In genomic region chr4:132211091-132211942, GRCm38 (mm10) we compare ENCODE assay signal across 8 mouse cellular contexts. TPM values are rescaled to one million over a fixed set of nuclear protein-coding genes. Genes with fewer than 3 reads are reported as not detected.
DNase-seq lines count a peak whose midpoint lies in the region; ATAC-seq and TF ChIP-seq lines count a peak whose summit lies in the region.

No protein-coding gene starts in this region.

- WGBS in forebrain, embryonic 16.5 days: under 1% methylated on average over 65 of the region's 89 CpGs
- under 1% methylated on average over 62 of the region's 89 CpGs for WGBS in hindbrain, embryonic 16.5 days
- WGBS in liver, embryonic 14.5 days (ENCODE audit: insufficient replicate concordance): under 1% methylated on average over 76 of the region's 89 CpGs
- under 1% methylated on average over 81 of the region's 89 CpGs for WGBS in neural tube, embryonic 15.5 days

- no peak for TF ChIP-seq CTCF in layer of hippocampus, adult 2 months (conservative IDR thresholded peaks at IDR 0.05)
- no peak for TF ChIP-seq CTCF in liver, embryonic 14.5 days (IDR thresholded peaks at IDR 0.05; ENCODE audit: low read depth)

- peak overlapping the region; percentile 96 for H3K4me2 ChIP-seq in forebrain, embryonic 16.5 days (ENCODE audit: low read length)
- peak overlapping the region; percentile 85 for H3K4me2 ChIP-seq in hindbrain, embryonic 16.5 days (ENCODE audit: low read length)
- H3K4me2 ChIP-seq in liver, embryonic 14.5 days (ENCODE audit: low read depth): peak overlapping the region; percentile 94
- H3K4me2 ChIP-seq in neural tube, embryonic 15.5 days: peak overlapping the region; percentile 83

- H3K36me3 ChIP-seq in forebrain, embryonic 16.5 days (ENCODE audit: control insufficient read depth, insufficient read depth): peaks cover 12% of the 10 kb centered on the region; the same call in 1 of the 2 replicates
- H3K36me3 ChIP-seq in hindbrain, embryonic 16.5 days (ENCODE audit: control insufficient read depth, insufficient read depth, low read length): peaks cover 5% of the 10 kb centered on the region; the same call in 1 of the 2 replicates
- peaks cover 23% of the 10 kb centered on the region for H3K36me3 ChIP-seq in liver, embryonic 14.5 days (replicated peaks; ENCODE audit: control insufficient read depth, insufficient read depth, low read depth)
- H3K36me3 ChIP-seq in neural tube, embryonic 15.5 days: peaks cover 20% of the 10 kb centered on the region

- DNase-seq in layer of hippocampus, adult 2 months (ENCODE audit: low spot score in 2 of 2): no peak
- no peak for DNase-seq in layer of hippocampus, adult 9-11 months
- peak in 2 of 3 experiments; percentile 19 to 44 for DNase-seq in liver, embryonic 14.5 days (ENCODE audit: low read depth in 3 of 3, low spot score in 3 of 3)
- peak; percentile 44 to 55 for DNase-seq in thymus, postnatal 36 days

- H3K9ac ChIP-seq in forebrain, embryonic 16.5 days (replicated peaks; ENCODE audit: low read depth, low read length): peak overlapping the region; percentile 99
- H3K9ac ChIP-seq in hindbrain, embryonic 16.5 days (ENCODE audit: low read depth, low read length): peak overlapping the region; percentile 99
- H3K9ac ChIP-seq in liver, embryonic 14.5 days (replicated peaks): peak overlapping the region; percentile 95
- peak overlapping the region; percentile 96 for H3K9ac ChIP-seq in neural tube, embryonic 15.5 days (replicated peaks)

- H3K27ac ChIP-seq in layer of hippocampus, adult 2 months: peak overlapping the region; percentile 98
- H3K27ac ChIP-seq in brown adipose tissue, adult 24 weeks (replicated peaks; ENCODE audit: low read depth, low read length): peak overlapping the region; percentile 93
- peak overlapping the region; percentile 95 for H3K27ac ChIP-seq in forebrain, embryonic 16.5 days (ENCODE audit: low read length)
- H3K27ac ChIP-seq in hindbrain, embryonic 16.5 days (ENCODE audit: low read depth, low read length): peak overlapping the region; percentile 94
- H3K27ac ChIP-seq in liver, embryonic 14.5 days: peak overlapping the region; percentile 82
- H3K27ac ChIP-seq in neural tube, embryonic 15.5 days (replicated peaks): peak overlapping the region; percentile 95

- peak overlapping the region; percentile 82 for H3K4me3 ChIP-seq in layer of hippocampus, adult 2 months
- H3K4me3 ChIP-seq in brown adipose tissue, adult 24 weeks (ENCODE audit: insufficient read depth, low read depth, low read length): peak overlapping the region; percentile 99
- peak overlapping the region; percentile 100 for H3K4me3 ChIP-seq in forebrain, embryonic 16.5 days (replicated peaks; ENCODE audit: low read length)
- H3K4me3 ChIP-seq in hindbrain, embryonic 16.5 days (ENCODE audit: low read length): peak overlapping the region; percentile 72
- H3K4me3 ChIP-seq in liver, embryonic 14.5 days (ENCODE audit: insufficient read depth in 1 of 2, low read depth in 2 of 2, low read length in 2 of 2): peak overlapping the region; percentile 81 to 88
- peak overlapping the region; percentile 97 for H3K4me3 ChIP-seq in neural tube, embryonic 15.5 days (replicated peaks)

- H3K9me3 ChIP-seq in forebrain, embryonic 16.5 days (ENCODE audit: control insufficient read depth, low read length): no peaks in the 10 kb centered on the region
- H3K9me3 ChIP-seq in hindbrain, embryonic 16.5 days (ENCODE audit: control insufficient read depth, low read length): no peaks in the 10 kb centered on the region
- no peaks in the 10 kb centered on the region for H3K9me3 ChIP-seq in liver, embryonic 14.5 days (ENCODE audit: control insufficient read depth, low read length)
- H3K9me3 ChIP-seq in neural tube, embryonic 15.5 days (replicated peaks): no peaks in the 10 kb centered on the region

- peaks cover 2% of the 10 kb centered on the region; the same call in 1 of the 2 replicates for H3K4me1 ChIP-seq in brown adipose tissue, adult 24 weeks (ENCODE audit: control insufficient read depth, insufficient read depth, insufficient read length, low read length)
- H3K4me1 ChIP-seq in forebrain, embryonic 16.5 days (replicated peaks; ENCODE audit: control insufficient read depth, insufficient read depth, low read length): peaks cover 21% of the 10 kb centered on the region
- peaks cover 18% of the 10 kb centered on the region for H3K4me1 ChIP-seq in hindbrain, embryonic 16.5 days (ENCODE audit: control insufficient read depth, insufficient read depth, low read depth, low read length)
- peaks cover 13 to 21% of the 10 kb centered on the region in 2 experiments for H3K4me1 ChIP-seq in liver, embryonic 14.5 days (replicated peaks; ENCODE audit: control insufficient read depth in 2 of 2, insufficient read depth in 2 of 2, low read length in 1 of 2)
- H3K4me1 ChIP-seq in neural tube, embryonic 15.5 days: peaks cover 24% of the 10 kb centered on the region

- peak; percentile 81 for ATAC-seq in forebrain, embryonic 16.5 days
- ATAC-seq in hindbrain, embryonic 16.5 days: peak; percentile 88
- ATAC-seq in liver, embryonic 14.5 days (ENCODE audit: insufficient read depth): peak; percentile 80
- ATAC-seq in neural tube, embryonic 15.5 days (ENCODE audit: low FRiP score): peak; percentile 84

- no peak for TF ChIP-seq EP300 in liver, embryonic 14.5 days (IDR thresholded peaks at IDR 0.05; ENCODE audit: low read depth)

- no peaks in the 10 kb centered on the region for H3K27me3 ChIP-seq in forebrain, embryonic 16.5 days (replicated peaks; ENCODE audit: control insufficient read depth, insufficient read depth, low read length)
- no peaks in the 10 kb centered on the region for H3K27me3 ChIP-seq in hindbrain, embryonic 16.5 days (replicated peaks; ENCODE audit: control insufficient read depth, insufficient read depth, low read length)
- no peaks in the 10 kb centered on the region for H3K27me3 ChIP-seq in liver, embryonic 14.5 days (ENCODE audit: control insufficient read depth, insufficient read depth, low read length)
- no peaks in the 10 kb centered on the region for H3K27me3 ChIP-seq in neural tube, embryonic 15.5 days (replicated peaks)

RNA-seq across cellular contexts. Expression of gene Ythdf2, which starts 0.8 kb away (rescaled TPM):
- 10 to 100 TPM; 43.8 to 46.5 TPM for total RNA-seq in layer of hippocampus, adult 2 months (2021)
- 22.4 and 24.6 TPM in 2 replicates for polyA plus RNA-seq in brown adipose tissue, adult 24 weeks (2012; ENCODE audit: insufficient read depth, insufficient read length, missing spikeins)
- 154 and 171 TPM in 2 replicates for polyA plus RNA-seq in forebrain, embryonic 16.5 days (2015; fragmentation: Nextera tagmentation; extraction: Ambion mirVana)
- 92.7 and 102 TPM in 2 replicates for polyA plus RNA-seq in hindbrain, embryonic 16.5 days (2015; fragmentation: Nextera tagmentation; extraction: Ambion mirVana)
- 5.5 and 8.5 TPM in 2 replicates for polyA plus RNA-seq in liver, embryonic 14.5 days (2012; rRNA removed)
- 29.3 and 31.7 TPM in 2 replicates for polyA plus RNA-seq in liver, embryonic 14.5 days (2014; fragmentation: Nextera tagmentation; extraction: Ambion mirVana)
- 97.4 and 104 TPM in 2 replicates for polyA plus RNA-seq in neural tube, embryonic 15.5 days (2015; fragmentation: Nextera tagmentation; extraction: Ambion mirVana)

RNA-seq across cellular contexts. Expression of gene Gmeb1, which starts 50.1 kb away (rescaled TPM):
- total RNA-seq in layer of hippocampus, adult 2 months (2021): 10 to 100 TPM; 25.2 to 28.3 TPM
- polyA plus RNA-seq in brown adipose tissue, adult 24 weeks (2012; ENCODE audit: insufficient read depth, insufficient read length, missing spikeins): 2.1 and 5.2 TPM in 2 replicates
- polyA plus RNA-seq in forebrain, embryonic 16.5 days (2015; fragmentation: Nextera tagmentation; extraction: Ambion mirVana): 44.3 and 55.3 TPM in 2 replicates
- 37.6 and 38.1 TPM in 2 replicates for polyA plus RNA-seq in hindbrain, embryonic 16.5 days (2015; fragmentation: Nextera tagmentation; extraction: Ambion mirVana)
- 6.3 and 8.1 TPM in 2 replicates for polyA plus RNA-seq in liver, embryonic 14.5 days (2012; rRNA removed)
- 9.9 and 12.2 TPM in 2 replicates for polyA plus RNA-seq in liver, embryonic 14.5 days (2014; fragmentation: Nextera tagmentation; extraction: Ambion mirVana)
- polyA plus RNA-seq in neural tube, embryonic 15.5 days (2015; fragmentation: Nextera tagmentation; extraction: Ambion mirVana): 37.7 and 39.0 TPM in 2 replicates

Comparison
In these comparisons a context has a peak if more than half of its experiments do, and no peak if none do; other contexts are left out.
1. DNase-seq: peak in liver, embryonic 14.5 days (2 of 3) and thymus, postnatal 36 days (2 of 2); none in layer of hippocampus, adult 2 months (0 of 2) and layer of hippocampus, adult 9-11 months (single experiment).
2. Peak in every context shown above with its lines, with median percentiles within 50 percentile points of each other: H3K27ac ChIP-seq, H3K4me3 ChIP-seq, ATAC-seq, H3K4me2 ChIP-seq and H3K9ac ChIP-seq.